17 mouse cellular contexts compared by ENCODE assay signal in the genomic region with DNA sequence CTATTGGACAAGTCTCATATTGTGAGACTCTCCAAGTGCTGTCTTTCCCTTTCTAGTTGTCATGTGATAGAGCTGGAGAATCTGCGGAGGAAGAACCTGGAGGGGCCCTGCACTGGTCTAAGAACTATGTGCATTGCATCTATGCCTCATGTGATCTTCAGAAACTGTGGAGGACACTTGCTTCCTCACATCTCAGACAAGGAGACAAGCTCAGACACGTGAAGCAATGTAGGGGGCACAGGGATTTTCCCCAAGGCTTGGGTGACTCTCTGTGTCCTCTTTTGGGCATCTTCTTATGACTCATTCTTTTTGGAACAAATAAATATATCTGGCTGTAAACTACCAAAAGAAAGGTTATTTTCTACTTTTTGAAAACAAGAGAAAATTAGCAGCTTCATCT.
"Had no signal": no experiment of that assay in that cellular context is flagged by ENCODE, and none has a peak within 500 bp of the region (broad histone marks: within the 10 kb centered on the region; RNA-seq: fewer than 3 reads in every experiment).

No protein-coding gene starts in this region.

- H3K27ac ChIP-seq: lung, embryonic 15.5 days; macrophage; midbrain, embryonic 13.5 days; midbrain, embryonic 15.5 days; neural tube, embryonic 12.5 days; stomach, embryonic 15.5 days; stomach, postnatal 0 days had no signal

- H3K4me2 ChIP-seq: lung, embryonic 15.5 days; midbrain, embryonic 11.5 days; midbrain, embryonic 13.5 days; midbrain, embryonic 15.5 days; neural tube, embryonic 12.5 days; stomach, embryonic 15.5 days had no signal

- H3K27me3 ChIP-seq: lung, embryonic 15.5 days; megakaryocyte, embryonic 14.5 days; midbrain, embryonic 13.5 days; midbrain, embryonic 15.5 days; neural tube, embryonic 12.5 days; stomach, embryonic 15.5 days had no signal

- H3K4me1 ChIP-seq: lung, embryonic 15.5 days; midbrain, embryonic 13.5 days; midbrain, embryonic 15.5 days; neural tube, embryonic 12.5 days; stomach, embryonic 15.5 days had no signal

- H3K36me3 ChIP-seq: lung, embryonic 15.5 days; midbrain, embryonic 13.5 days; midbrain, embryonic 15.5 days; neural tube, embryonic 12.5 days; stomach, embryonic 15.5 days had no signal

- H3K9me3 ChIP-seq: lung, embryonic 15.5 days; midbrain, embryonic 13.5 days; midbrain, embryonic 15.5 days; neural tube, embryonic 12.5 days; stomach, embryonic 15.5 days had no signal

- H3K9ac ChIP-seq: lung, embryonic 15.5 days; midbrain, embryonic 13.5 days; midbrain, embryonic 15.5 days; neural tube, embryonic 12.5 days; stomach, embryonic 15.5 days had no signal

- DNase-seq: lung, adult 2 months; lung, postnatal 14 days; lung, postnatal 36 days; right cerebral cortex, postnatal 14 days; thymus, adult 2 months; thymus, postnatal 25 days; thymus, postnatal 4 days had no signal

- ATAC-seq: lung, postnatal 0 days; midbrain, embryonic 13.5 days; midbrain, embryonic 15.5 days had no signal

- H3K4me3 ChIP-seq: lung, embryonic 15.5 days; megakaryocyte, embryonic 14.5 days; midbrain, embryonic 13.5 days; midbrain, embryonic 15.5 days; neural tube, embryonic 12.5 days; stomach, embryonic 15.5 days had no signal
